Mouse (Mus musculus) liver, embryonic 14.5 days (tissue): ENCODE measurements at regions not wholly inside any gene's neighbourhood (a gene's known extent, or its start where the extent isn't known, plus 50 kb on each side); places are given as distances from the start of the nearest gene placed in this dataset.
A peak's percentile ranks its signal among the peaks of the same experiment; 100 is the strongest.

Experiments
- ATAC-seq: fragments of 200-750 bp; cut with Nextera tagmentation; 2 replicates; pipeline ENCODE4 v1.8.0; 2017; ENCODE audit warnings: moderate number of reproducible peaks, mild to moderate bottlenecking, moderate library complexity; ENCODE audit not compliant: insufficient read depth
- DNase-seq, 3 experiments: peaks; one replicate each; pipeline ENCODE4 v3.0.0-alpha.2; 2012 to 2013; ENCODE audit warnings: low read depth in 3 of 3, low spot score in 3 of 3
- H3K27ac ChIP-seq: fragments of 300-500 bp; sonication (generic); 2 replicates; pipeline ENCODE4 v1.5.1; 2014; ENCODE audit warnings: moderate library complexity, mild to moderate bottlenecking, control low read depth, inconsistent platforms
- H3K27me3 ChIP-seq: fragments of 300-500 bp; sonication (generic); 2 replicates; pipeline ENCODE4 v1.6.1; 2014; ENCODE audit warnings: mild to moderate bottlenecking, low read length, moderate library complexity; ENCODE audit not compliant: control insufficient read depth, insufficient read depth
- H3K36me3 ChIP-seq: fragments of 300-500 bp; sonication (generic); replicated peaks from 2 replicates; pipeline ENCODE4 v1.6.1; 2014; ENCODE audit warnings: low read depth; ENCODE audit not compliant: control insufficient read depth, insufficient read depth
- H3K4me1 ChIP-seq, 2 experiments: fragments of 200-500 bp in 1 of 2; fragments of 300-500 bp in 1 of 2; sonication (generic) in 1 of 2; replicated peaks; 2 replicates each; pipeline ENCODE4 v1.6.1; 2012 to 2014; ENCODE audit warnings: antibody characterized with exemption in 1 of 2, inconsistent platforms in 1 of 2, low read length in 1 of 2; ENCODE audit not compliant: control insufficient read depth in 2 of 2, insufficient read depth in 2 of 2
- H3K4me2 ChIP-seq: fragments of 300-500 bp; sonication (generic); 2 replicates; pipeline ENCODE4 v1.6.1; 2014; ENCODE audit warnings: low read depth, mild to moderate bottlenecking, control low read depth, moderate library complexity
- H3K4me3 ChIP-seq, 2 experiments: fragments of 200-500 bp in 1 of 2; fragments of 300-500 bp in 1 of 2; sonication (generic) in 1 of 2; 2 replicates each; pipeline ENCODE4 v1.5.1; 2012 to 2014; ENCODE audit warnings: low read depth in 2 of 2, low read length in 2 of 2, mild to moderate bottlenecking in 2 of 2, control low read depth in 1 of 2, inconsistent platforms in 1 of 2, moderate library complexity in 1 of 2; ENCODE audit not compliant: insufficient read depth in 1 of 2
- H3K9ac ChIP-seq: fragments of 300-500 bp; sonication (generic); replicated peaks from 2 replicates; pipeline ENCODE4 v1.6.1; 2014; ENCODE audit warnings: mild to moderate bottlenecking, control low read depth, moderate library complexity
- H3K9me3 ChIP-seq: fragments of 300-500 bp; sonication (generic); 2 replicates; pipeline ENCODE4 v1.6.1; 2016; ENCODE audit warnings: low read length, mixed read lengths; ENCODE audit not compliant: control insufficient read depth
- CTCF ChIP-seq: IDR thresholded peaks from 2 replicates; pipeline ENCODE4 v1.5.1; 2016; ENCODE audit warnings: antibody characterized with exemption, low read depth, control low read depth
- EP300 ChIP-seq: IDR thresholded peaks from 2 replicates; pipeline ENCODE4 v1.6.1; 2016; ENCODE audit warnings: antibody characterized with exemption, low read depth
- WGBS: fragments of 180-500 bp; shearing (Covaris S2); extraction: QIAGEN DNeasy Blood & Tissue Kit; methylation state at CpG from one replicate; pipeline ENCODE4 v1.1.7; 2014; ENCODE audit not compliant: insufficient replicate concordance; 5-methylcytosine and 5-hydroxymethylcytosine counted together

DNA sequence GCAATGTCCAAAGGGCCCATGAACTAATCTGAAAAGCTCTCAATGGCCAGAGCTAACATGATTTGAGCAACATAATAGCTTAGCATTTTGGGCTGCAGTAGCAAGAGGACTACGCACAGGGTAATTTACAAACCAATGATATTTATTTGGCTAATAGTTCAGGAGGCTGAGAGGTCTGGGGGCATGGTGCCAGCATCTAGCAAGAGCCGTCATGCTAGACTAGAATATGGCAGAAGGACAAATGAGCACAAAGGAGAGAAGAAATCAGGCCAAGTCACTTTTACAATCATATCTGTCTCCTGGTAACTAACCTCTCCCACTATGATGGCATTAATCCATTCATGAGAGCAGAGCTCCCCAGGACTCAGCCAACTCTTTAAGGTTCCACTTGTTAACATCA is 532.6 kb upstream of the Arid1b start:
- no peak overlapping the region for H3K27ac ChIP-seq
- no peak for ATAC-seq
- H3K36me3 ChIP-seq, result no peaks in the 10 kb centered on the region
- no peaks in the 10 kb centered on the region for H3K27me3 ChIP-seq
- no peaks in the 10 kb centered on the region for H3K9me3 ChIP-seq
- no peak for DNase-seq
- WGBS, result 73% methylated on average over 2 of the region's 2 CpGs
- no peak overlapping the region for H3K4me3 ChIP-seq
- no peaks in the 10 kb centered on the region for H3K4me1 ChIP-seq
- H3K9ac ChIP-seq, result no peak overlapping the region
- no peak for TF ChIP-seq EP300
- no peak for TF ChIP-seq CTCF
- no peak overlapping the region for H3K4me2 ChIP-seq

DNA sequence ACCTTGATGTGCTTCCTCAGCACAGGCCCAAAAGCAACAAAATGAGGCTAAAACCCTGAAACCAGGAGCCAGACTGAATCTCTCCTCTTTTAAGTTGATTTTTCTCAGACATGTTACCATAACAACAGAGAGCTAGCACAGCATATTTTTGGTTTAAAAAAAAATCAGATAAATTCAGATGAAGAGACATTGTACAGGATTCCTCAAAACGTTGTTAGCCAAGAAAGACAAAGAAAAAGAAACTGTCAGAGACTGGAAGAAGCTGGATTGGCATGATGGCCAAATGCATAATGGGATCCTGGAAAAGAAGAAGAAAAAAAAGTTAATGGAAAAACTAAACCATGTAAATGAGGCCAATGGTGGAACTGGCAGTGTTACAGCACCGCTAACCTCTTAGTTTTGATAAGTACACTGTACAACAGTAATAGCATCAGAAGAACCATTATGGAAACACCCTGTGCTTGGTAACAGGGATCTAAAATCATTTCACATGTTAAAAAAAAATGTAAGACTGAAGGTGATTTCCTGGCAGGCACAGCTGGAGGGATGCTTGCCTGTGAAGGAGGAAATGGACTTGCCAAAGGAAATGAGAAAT is 529.7 kb upstream of the Arid1b start:
- no peak overlapping the region for H3K27ac ChIP-seq
- H3K9me3 ChIP-seq, result no peaks in the 10 kb centered on the region
- no peak overlapping the region for H3K9ac ChIP-seq
- H3K4me3 ChIP-seq, result no peak overlapping the region
- ATAC-seq (no peak), DNase-seq (no peak)
- 51% methylated on average over 2 of the region's 2 CpGs for WGBS
- TF ChIP-seq EP300, result no peak
- no peak for TF ChIP-seq CTCF
- H3K4me1 ChIP-seq, result no peaks in the 10 kb centered on the region
- H3K36me3 ChIP-seq, result no peaks in the 10 kb centered on the region
- H3K4me2 ChIP-seq, result no peak overlapping the region
- no peaks in the 10 kb centered on the region for H3K27me3 ChIP-seq

DNA sequence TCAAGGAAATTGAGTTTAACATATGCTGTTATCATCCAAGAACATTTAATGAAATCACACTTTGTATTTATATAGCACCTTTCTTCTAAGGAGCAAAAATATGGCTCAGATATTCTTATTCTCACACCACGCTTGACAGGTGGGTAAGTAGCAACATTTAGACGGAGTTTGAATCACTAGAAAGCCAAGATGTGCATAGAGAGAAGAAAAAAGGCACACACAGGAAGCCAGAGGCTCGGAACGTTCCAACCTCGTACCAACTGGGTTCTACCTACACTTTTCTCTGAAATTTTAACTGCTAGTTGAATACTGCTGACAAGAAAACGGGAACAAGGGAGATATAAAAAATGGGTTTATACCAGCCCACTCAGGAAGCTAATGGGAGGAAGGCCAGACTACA is 528.4 kb upstream of the Arid1b start:
- no peaks in the 10 kb centered on the region for H3K27me3 ChIP-seq
- TF ChIP-seq CTCF (no peak), EP300 (no peak)
- H3K36me3 ChIP-seq, result no peaks in the 10 kb centered on the region
- no peak overlapping the region for H3K27ac ChIP-seq
- no peak overlapping the region for H3K4me2 ChIP-seq
- DNase-seq, result no peak
- H3K4me1 ChIP-seq, result no peaks in the 10 kb centered on the region; a peak in 1 of 4 replicates
- no peak overlapping the region for H3K9ac ChIP-seq
- H3K9me3 ChIP-seq, result no peaks in the 10 kb centered on the region
- no peak for ATAC-seq
- 56% methylated on average over 6 of the region's 6 CpGs for WGBS
- H3K4me3 ChIP-seq, result no peak overlapping the region

DNA sequence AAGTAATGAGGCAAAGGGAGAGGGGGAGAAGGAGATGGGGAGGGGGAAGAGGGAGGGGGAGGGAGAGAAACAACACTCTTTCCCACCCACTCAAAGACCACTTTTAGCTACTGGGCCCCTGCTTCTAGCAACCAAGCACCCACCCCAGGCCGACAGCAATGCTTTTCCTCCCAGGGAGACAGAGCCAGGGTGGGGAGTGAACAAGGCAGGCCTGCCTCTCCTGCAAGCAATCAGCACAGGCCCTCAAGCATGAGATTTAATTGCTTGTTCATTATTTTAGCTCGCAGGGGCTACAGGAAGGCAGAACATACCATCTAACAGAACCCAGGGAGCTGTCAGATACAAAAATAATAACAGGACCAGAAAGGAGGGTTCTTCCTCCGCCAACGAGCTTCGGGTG is 521.7 kb upstream of the Arid1b start:
- TF ChIP-seq EP300, result no peak
- no peak for TF ChIP-seq CTCF
- no peaks in the 10 kb centered on the region for H3K9me3 ChIP-seq
- ATAC-seq, result no peak
- no peak overlapping the region for H3K4me3 ChIP-seq
- H3K4me2 ChIP-seq, result no peak overlapping the region
- no peak overlapping the region for H3K27ac ChIP-seq
- no peaks in the 10 kb centered on the region; a peak in 1 of 4 replicates for H3K4me1 ChIP-seq
- no peak for DNase-seq
- no peaks in the 10 kb centered on the region for H3K36me3 ChIP-seq
- no peak overlapping the region for H3K9ac ChIP-seq
- no peaks in the 10 kb centered on the region for H3K27me3 ChIP-seq
- 64% methylated on average over 5 of the region's 5 CpGs for WGBS

DNA sequence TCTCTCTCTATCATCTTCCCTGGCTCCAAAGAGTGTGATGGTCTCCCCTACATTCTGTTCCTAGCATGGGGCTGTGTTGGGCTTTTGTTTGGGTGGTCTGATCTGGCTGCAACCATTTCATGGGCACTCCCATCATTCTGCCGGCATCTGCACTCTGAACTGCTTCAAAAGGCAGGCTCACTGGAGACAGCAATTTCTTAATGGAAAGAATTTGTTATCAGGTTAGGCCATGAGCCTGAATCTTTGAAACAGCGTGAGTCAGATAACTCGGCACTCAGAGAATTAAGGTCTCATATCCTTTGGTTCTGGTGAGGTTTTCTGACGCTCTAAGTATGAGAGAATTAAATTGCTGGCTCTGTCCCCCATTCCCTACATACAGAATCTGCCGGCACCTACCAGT is 519.8 kb upstream of the Arid1b start:
- 30% methylated on average over 5 of the region's 5 CpGs for WGBS
- H3K27ac ChIP-seq, result no peak overlapping the region
- H3K9ac ChIP-seq, result no peak overlapping the region
- ATAC-seq (peak; percentile 26; the same call in 1 of the 2 replicates), DNase-seq (peak in 1 of 3 experiments; percentile 2)
- H3K4me1 ChIP-seq, result no peaks in the 10 kb centered on the region; a peak in 1 of 4 replicates
- no peak for TF ChIP-seq EP300
- no peak for TF ChIP-seq CTCF
- H3K27me3 ChIP-seq, result no peaks in the 10 kb centered on the region
- H3K9me3 ChIP-seq, result no peaks in the 10 kb centered on the region
- no peak overlapping the region for H3K4me2 ChIP-seq
- H3K36me3 ChIP-seq, result no peaks in the 10 kb centered on the region
- H3K4me3 ChIP-seq, result no peak overlapping the region
